Mouse (Mus musculus) kidney, adult 11 months (tissue): ENCODE measurements around the gene Chek2.
"Not testable (repeated sequence)": the region's sequence is repeated elsewhere in the genome, so short reads cannot be mapped to it uniquely, and the experiment has no call there.

ENCODE experiments used
- DNase-seq: peaks from one replicate; pipeline ENCODE4 v3.0.0; 2022

The Chek2 gene

GRCm38 (mm10) chr5:110840465-110840864, 686 bp downstream of the Chek2 start:
- peak; percentile 54 for DNase-seq

DNA sequence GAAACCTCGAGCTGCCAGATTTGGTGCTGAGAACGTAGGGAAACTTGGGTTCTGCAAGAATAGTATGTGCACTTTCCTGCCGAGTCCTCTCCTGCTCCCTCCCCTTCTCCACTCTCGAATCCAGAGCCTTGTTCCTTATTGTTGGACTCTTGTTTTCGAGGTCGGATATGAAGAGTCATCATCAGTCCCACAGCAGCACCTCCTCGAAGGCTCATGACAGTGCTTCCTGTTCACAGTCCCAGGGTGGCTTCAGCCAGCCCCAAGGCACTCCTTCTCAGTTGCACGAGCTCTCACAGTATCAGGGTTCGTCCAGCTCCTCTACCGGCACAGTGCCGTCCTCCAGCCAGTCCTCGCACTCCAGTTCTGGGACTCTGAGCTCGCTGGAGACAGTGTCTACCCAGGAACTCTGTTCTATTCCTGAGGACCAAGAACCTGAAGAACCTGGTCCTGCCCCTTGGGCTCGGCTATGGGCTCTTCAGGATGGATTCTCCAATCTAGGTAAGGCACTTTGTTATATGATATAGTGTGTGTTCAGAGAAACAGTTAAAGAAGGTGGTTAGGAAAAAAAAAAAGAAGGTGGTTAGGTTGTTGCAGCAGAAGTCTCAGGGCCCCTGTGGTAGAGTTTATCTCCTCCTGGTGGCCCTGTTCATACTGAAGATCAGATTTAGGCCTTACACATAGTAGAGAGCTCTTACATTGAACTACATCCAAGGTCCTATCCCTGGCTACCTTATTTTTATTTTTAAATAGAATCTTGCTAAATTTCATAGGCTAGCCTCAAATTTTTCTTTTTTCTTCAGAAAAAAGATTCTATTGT, 1.5 kb downstream of the Chek2 start:
- DNase-seq, result no peak

- DNase-seq, result no peak
Observed at GRCm38 (mm10) chr5:110852990-110853389, 13.2 kb downstream of the Chek2 start.

- DNase-seq, result no peak
Observed at GRCm38 (mm10) chr5:110857091-110857490, 17.3 kb downstream of the Chek2 start.

GRCm38 (mm10) chr5:110859013-110859650, 19.4 kb downstream of the Chek2 start:
- peak; percentile 76 for DNase-seq

DNA sequence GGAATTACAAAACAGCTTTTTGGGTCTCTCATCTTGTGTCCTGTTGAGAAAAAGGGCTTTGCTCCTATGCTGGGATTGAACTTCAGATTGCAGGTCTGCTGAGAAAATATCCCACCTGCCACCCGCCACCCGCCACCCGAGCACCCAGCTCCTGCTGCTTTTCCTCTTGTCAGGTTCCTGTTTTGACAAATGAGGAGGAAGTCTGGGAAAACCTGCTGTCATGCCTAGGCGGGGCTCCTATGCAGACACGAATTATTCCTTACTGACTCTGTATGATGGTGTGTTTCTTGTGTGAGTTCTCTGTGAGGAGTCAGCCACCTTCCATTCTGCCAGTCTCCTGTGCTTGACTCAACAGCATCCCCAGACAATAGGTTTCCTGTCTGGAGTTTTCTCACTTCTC, 20.7 kb downstream of the Chek2 start:
- DNase-seq, result no peak

- DNase-seq, result no peak
Observed at GRCm38 (mm10) chr5:110868460-110868859, 28.7 kb downstream of the Chek2 start.

- DNase-seq, result no peak
Observed at GRCm38 (mm10) chr5:110869242-110869669, 29.5 kb downstream of the Chek2 start.

DNA sequence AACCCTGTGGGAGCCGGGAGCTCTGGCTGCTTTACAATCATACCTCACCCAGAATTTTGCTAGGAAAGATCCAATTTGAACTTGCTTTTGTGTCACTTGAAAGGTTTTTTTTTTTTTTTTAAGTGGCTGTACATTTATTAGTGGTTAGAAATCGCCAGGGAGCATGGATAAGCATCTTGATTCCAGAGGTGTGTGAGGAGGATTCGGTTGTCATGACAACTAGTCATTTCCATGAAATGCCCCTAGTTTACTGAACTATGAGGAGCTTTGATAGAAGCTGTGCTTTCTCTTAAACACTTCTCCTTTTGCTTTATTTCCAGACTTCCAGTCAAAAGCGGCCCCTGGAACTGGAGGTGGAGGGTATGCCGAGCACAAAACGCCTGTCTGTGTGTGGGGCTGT, 33.4 kb downstream of the Chek2 start:
- no peak for DNase-seq

- no peak for DNase-seq
Observed at GRCm38 (mm10) chr5:110874711-110875110, 34.9 kb downstream of the Chek2 start.

DNA sequence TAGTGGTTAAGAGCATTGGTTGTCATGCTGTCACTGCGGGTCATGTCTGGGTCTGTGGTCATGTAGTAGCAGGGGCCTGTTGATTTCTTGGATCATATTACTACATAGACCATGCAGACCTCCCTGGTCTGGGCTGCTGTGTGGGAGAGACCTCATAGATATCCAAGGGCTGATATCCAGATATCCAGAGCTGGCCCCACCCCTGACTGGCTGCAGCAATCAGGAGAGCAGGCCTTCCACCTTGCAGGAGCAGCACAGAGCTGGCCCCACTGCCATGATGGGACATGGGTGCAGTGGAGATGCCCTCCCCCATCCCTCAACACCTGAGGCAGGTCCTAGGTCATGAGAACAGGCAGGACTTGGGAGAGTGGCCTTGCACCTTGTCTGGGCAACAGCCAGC, 35.5 kb downstream of the Chek2 start:
- no peak for DNase-seq

DNA sequence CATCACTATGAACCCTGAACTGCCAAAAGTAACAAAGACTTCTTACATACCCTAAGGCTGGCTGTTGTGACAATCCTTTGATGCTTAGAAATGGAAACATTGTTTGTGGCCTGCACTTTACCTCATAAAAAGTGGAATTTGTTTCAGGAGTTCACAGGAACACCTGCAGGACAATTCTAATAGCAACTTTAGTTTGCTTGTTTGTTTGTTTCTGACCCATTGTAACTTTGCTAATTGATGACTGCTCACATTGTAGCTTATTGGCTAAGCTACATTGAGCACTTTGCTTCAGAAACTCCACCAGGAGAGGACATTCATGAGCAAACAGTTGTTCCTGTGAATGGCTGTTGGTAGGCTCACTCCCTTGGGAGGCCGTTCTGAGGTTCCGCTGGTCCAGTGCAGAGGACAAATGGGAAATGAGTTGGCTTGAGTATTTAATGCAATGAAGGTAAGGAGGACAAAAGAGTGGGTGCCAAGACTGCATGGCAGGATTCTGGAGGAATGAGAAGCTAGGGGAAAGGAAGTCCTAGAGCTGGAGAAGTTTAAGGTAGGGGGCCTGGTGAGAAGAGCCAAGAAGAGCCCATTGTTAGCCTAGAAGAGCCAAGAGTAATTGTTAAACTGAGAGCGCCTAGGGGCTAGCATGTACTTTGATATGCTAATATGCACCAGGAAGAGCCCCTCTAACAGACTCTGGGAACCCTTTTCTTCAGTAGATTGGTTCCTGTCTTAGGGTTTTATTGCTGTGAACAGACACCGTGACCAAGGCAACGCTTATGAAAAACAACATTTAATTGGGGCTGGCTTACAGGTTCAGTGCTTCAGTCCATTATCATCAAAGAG, 38.1 kb downstream of the Chek2 start:
- no peak for DNase-seq

DNA sequence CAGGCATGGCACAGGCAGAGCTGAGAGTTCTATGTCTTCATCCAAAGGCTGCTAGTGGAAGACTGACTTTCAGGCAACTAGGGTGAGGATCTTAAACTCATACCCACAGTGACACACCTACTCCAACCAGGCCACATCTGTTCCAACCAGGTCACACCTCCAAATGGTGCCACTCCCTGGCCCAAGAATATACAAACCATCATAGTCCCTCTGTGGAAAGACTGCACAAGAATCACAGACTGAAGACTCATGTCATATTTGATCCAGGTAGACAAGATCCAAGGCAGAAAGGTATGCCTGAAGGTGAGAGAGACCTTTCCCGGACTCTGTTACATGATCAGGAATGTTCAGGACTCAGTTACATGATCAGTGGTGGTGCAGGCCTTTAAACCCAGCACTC, 38.7 kb downstream of the Chek2 start:
- not testable (repeated sequence) for DNase-seq

- DNase-seq, result no peak
Observed at GRCm38 (mm10) chr5:110879042-110879441, 39.3 kb downstream of the Chek2 start.

GRCm38 (mm10) chr5:110879584-110880374, 40.0 kb downstream of the Chek2 start, which contains the start of gene Ttc28:
Gene Ttc28 (plus strand): TSS chr5:110879803.
- peak; percentile 76 for DNase-seq

GRCm38 (mm10) chr5:110888596-110888995, 48.8 kb downstream of the Chek2 start:
- no peak for DNase-seq

GRCm38 (mm10) chr5:110889945-110890344, 50.2 kb downstream of the Chek2 start:
- no peak for DNase-seq

DNA sequence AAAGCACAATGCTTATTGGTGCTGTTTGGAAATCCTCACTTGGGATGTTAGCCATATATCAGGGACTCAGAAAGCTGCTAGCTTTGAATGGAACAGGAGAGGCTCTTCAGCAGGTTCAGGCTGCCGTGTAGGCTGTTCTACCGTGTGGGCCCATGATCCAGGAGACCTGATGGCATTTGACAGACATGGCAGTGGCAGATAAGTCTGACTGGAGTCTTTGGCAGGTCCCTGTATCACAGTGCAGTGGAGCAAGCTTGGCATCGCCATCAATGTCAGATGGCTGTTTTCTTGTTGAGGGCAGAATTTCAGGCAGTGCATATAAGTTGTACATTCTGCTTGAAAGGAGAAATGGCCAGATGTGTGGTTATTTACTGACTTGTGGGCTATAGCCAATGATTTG, 50.8 kb downstream of the Chek2 start:
- DNase-seq, result no peak

DNA sequence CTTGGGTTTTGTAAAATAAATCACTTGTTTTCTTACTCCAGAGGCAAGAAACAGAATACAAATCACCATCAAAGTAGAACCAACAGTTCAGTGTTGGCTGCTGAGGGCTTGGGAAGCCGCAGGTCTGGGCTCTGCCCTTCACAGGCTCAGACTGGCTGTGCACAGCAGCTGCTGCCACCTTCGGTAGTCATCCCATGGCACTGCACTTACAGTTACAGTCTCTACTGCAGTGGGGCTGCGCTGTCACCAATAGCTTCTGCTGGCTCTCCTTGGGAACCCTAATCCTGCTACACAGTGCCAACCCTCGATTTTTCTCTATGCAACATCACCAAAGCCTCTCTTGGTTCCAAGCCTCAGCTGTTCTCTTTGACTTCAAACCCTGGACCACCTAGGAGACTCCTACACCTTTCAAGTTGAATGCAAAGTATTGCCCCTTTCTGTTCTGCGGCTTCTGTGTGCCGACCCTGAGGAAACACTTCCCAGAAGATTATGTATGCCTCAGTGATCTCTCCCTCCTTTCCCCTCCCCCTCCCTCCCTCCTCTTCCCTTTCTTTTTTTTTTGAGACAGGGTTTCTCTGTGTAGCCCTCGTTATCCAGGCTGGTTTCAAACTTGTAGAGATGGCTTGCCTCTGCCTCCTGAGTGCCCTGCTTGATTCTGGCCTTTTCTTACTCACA, 57.5 kb downstream of the Chek2 start:
- no peak for DNase-seq

- DNase-seq, result no peak
Observed at GRCm38 (mm10) chr5:110898169-110898568, 58.4 kb downstream of the Chek2 start.

DNA sequence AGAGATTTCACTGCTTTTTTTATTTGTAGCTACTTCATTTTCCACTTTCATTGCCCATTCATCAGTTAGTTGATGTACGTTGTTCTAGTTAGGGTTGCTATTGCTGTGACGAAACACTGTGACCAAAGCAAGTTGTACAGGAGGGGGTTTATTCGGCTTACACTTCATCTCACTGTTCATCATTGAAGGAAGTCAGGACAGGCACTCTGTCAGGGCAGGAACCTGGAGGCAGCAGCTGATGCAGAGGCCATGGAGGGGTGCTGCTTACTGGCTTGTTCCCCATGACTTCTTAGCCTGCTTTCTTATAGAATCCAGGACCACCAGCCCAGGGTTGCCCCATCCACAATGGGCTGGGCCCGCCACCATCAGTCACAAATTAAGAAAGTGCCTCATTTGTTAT, 59.0 kb downstream of the Chek2 start:
- DNase-seq, result no peak

DNA sequence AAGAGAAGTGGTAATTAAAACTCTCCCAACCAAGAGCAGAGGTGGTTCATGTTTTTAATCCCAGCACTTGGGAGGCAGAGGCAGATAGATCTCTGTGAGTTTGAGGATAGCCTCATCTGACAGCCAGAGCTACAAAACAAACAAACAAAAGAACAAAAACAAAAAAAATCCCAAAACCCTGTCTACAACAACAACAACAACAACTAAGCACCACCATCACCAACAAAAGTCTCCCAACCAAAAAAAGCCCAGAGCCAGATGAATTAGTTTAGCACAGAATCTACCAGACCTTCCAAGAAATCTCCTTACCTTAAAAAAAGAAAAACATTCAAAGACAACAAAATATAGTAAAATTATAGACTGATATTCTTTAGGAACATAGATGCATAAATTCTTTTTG, 60.6 kb downstream of the Chek2 start:
- DNase-seq, result no peak
